Mouse (Mus musculus): ENCODE measurements around the gene Fank1. TPM values are rescaled to one million over a fixed set of nuclear protein-coding genes. Genes with fewer than 3 reads are reported as not detected.

Fank1 gene
- total RNA-seq (2021), result 1 to 10 TPM; 3.6 to 4.1 TPM
- long read RNA-seq, experiment 1, partial matches to known transcripts, result 0 of 6 reads
- long read RNA-seq, experiment 1, other reads (novel, unspliced or antisense), result 3 of 6 reads
- long read RNA-seq, experiment 2, partial matches to known transcripts, result 0 of 4 reads
- long read RNA-seq, experiment 2, other reads (novel, unspliced or antisense), result 2 of 4 reads

GRCm38 (mm10) chr7:133776626-133776996, at the start of gene Fank1:
Gene Fank1, plus strand, starts transcription at chr7:133776861.
- Histone ChIP-seq H3K4me3 (peak within 1 kb of the TSS; percentile 97), H3K27ac (peak within 1 kb of the TSS; percentile 87)
- DNase-seq (ENCODE audit: extremely low spot score in 1 of 2, low spot score in 2 of 2), result peak; percentile 86 to 90
- intact Hi-C loops (cut with DNase I), result loop anchor here (5.0 kb wide), 1 partner anchor 59 kb away; no protein-coding TSS in a partner anchor
- TF ChIP-seq CTCF (IDR thresholded peaks at IDR 0.05), result no peak

- no peak overlapping the region for H3K27ac ChIP-seq
- no peak for TF ChIP-seq CTCF (IDR thresholded peaks at IDR 0.05)
- intact Hi-C loops (cut with DNase I), result no loop called here
- H3K4me3 ChIP-seq, result no peak overlapping the region
- DNase-seq (ENCODE audit: extremely low spot score in 1 of 2, low spot score in 2 of 2), result no peak
Measured at GRCm38 (mm10) chr7:133727027-133727426, 49.6 kb upstream of the Fank1 start.

GRCm38 (mm10) chr7:133729351-133729750, 47.3 kb upstream of the Fank1 start:
- intact Hi-C loops (cut with DNase I), result no loop called here
- H3K4me3 ChIP-seq, result no peak overlapping the region
- no peak for TF ChIP-seq CTCF (IDR thresholded peaks at IDR 0.05)
- H3K27ac ChIP-seq, result no peak overlapping the region
- no peak for DNase-seq (ENCODE audit: extremely low spot score in 1 of 2, low spot score in 2 of 2)

- intact Hi-C loops (cut with DNase I), result no loop called here
- DNase-seq (ENCODE audit: extremely low spot score in 1 of 2, low spot score in 2 of 2), result no peak
- H3K27ac ChIP-seq, result no peak overlapping the region
- no peak for TF ChIP-seq CTCF (IDR thresholded peaks at IDR 0.05)
- no peak overlapping the region for H3K4me3 ChIP-seq
Measured at GRCm38 (mm10) chr7:133730324-133731191, 46.1 kb upstream of the Fank1 start.

- Histone ChIP-seq H3K4me3 (no peak overlapping the region), H3K27ac (no peak overlapping the region; the same call in 1 of the 2 replicates)
- no peak for DNase-seq (ENCODE audit: extremely low spot score in 1 of 2, low spot score in 2 of 2)
- intact Hi-C loops (cut with DNase I), result no loop called here
- TF ChIP-seq CTCF (IDR thresholded peaks at IDR 0.05), result no peak
Measured at GRCm38 (mm10) chr7:133731971-133732645, 44.6 kb upstream of the Fank1 start.

GRCm38 (mm10) chr7:133740558-133740957, 36.1 kb upstream of the Fank1 start:
- intact Hi-C loops (cut with DNase I), result no loop called here
- Histone ChIP-seq H3K27ac (no peak overlapping the region), H3K4me3 (no peak overlapping the region)
- no peak for TF ChIP-seq CTCF (IDR thresholded peaks at IDR 0.05)
- no peak for DNase-seq (ENCODE audit: extremely low spot score in 1 of 2, low spot score in 2 of 2)

GRCm38 (mm10) chr7:133742530-133743325, 33.9 kb upstream of the Fank1 start:
- no peak overlapping the region for H3K27ac ChIP-seq
- intact Hi-C loops (cut with DNase I), result no loop called here
- no peak for TF ChIP-seq CTCF (IDR thresholded peaks at IDR 0.05)
- H3K4me3 ChIP-seq, result no peak overlapping the region
- no peak for DNase-seq (ENCODE audit: extremely low spot score in 1 of 2, low spot score in 2 of 2)

- intact Hi-C loops (cut with DNase I), result no loop called here
- no peak overlapping the region for H3K27ac ChIP-seq
- DNase-seq (ENCODE audit: extremely low spot score in 1 of 2, low spot score in 2 of 2), result no peak
- H3K4me3 ChIP-seq, result no peak overlapping the region
- TF ChIP-seq CTCF (IDR thresholded peaks at IDR 0.05), result no peak
Measured at GRCm38 (mm10) chr7:133743611-133744010, 33.0 kb upstream of the Fank1 start.

GRCm38 (mm10) chr7:133744209-133744608, 32.5 kb upstream of the Fank1 start:
- intact Hi-C loops (cut with DNase I), result no loop called here
- Histone ChIP-seq H3K4me3 (no peak overlapping the region), H3K27ac (no peak overlapping the region)
- no peak for DNase-seq (ENCODE audit: extremely low spot score in 1 of 2, low spot score in 2 of 2)
- TF ChIP-seq CTCF (IDR thresholded peaks at IDR 0.05), result no peak

GRCm38 (mm10) chr7:133744701-133745100, 32.0 kb upstream of the Fank1 start:
- intact Hi-C loops (cut with DNase I), result no loop called here
- H3K27ac ChIP-seq, result no peak overlapping the region
- no peak for DNase-seq (ENCODE audit: extremely low spot score in 1 of 2, low spot score in 2 of 2)
- TF ChIP-seq CTCF (IDR thresholded peaks at IDR 0.05), result no peak
- no peak overlapping the region for H3K4me3 ChIP-seq

- Histone ChIP-seq H3K27ac (no peak overlapping the region), H3K4me3 (no peak overlapping the region)
- no peak for TF ChIP-seq CTCF (IDR thresholded peaks at IDR 0.05)
- no peak for DNase-seq (ENCODE audit: extremely low spot score in 1 of 2, low spot score in 2 of 2)
- intact Hi-C loops (cut with DNase I), result no loop called here
Measured at GRCm38 (mm10) chr7:133747372-133747771, 29.3 kb upstream of the Fank1 start.
